Mouse (Mus musculus): Measurements from ENCODE around the gene Sohlh1. TPM values are rescaled to one million over a fixed set of nuclear protein-coding genes. Genes with fewer than 3 reads are reported as not detected.
"Not testable (repeated sequence)": the region's sequence is repeated elsewhere in the genome, so short reads cannot be mapped to it uniquely, and the experiment has no call there.

Gene Sohlh1
- polyA plus RNA-seq, 1 experiment = not detected

- no peak for TF ChIP-seq POLR2A (IDR thresholded peaks at IDR 0.05; ENCODE audit: low read depth, low read length)
- TF ChIP-seq CTCF (IDR thresholded peaks at IDR 0.05; ENCODE audit: borderline replicate concordance, insufficient read depth, low read length) = no peak
- Histone ChIP-seq H3K27ac (ENCODE audit: insufficient read depth, low read length) (no peak overlapping the region), H3K4me1 (ENCODE audit: control insufficient read depth, insufficient read depth, low read length) (no peaks in the 10 kb centered on the region), H3K4me3 (ENCODE audit: insufficient read depth, low read length) (no peak overlapping the region)
Observed at GRCm38 (mm10) chr2:25846516-25846915, 532 bp downstream of the Sohlh1 start.

- no peak overlapping the region for H3K4me3 ChIP-seq (ENCODE audit: insufficient read depth, low read length)
- H3K27ac ChIP-seq (ENCODE audit: insufficient read depth, low read length) = no peak overlapping the region
- H3K4me1 ChIP-seq (ENCODE audit: control insufficient read depth, insufficient read depth, low read length) = no peaks in the 10 kb centered on the region
- TF ChIP-seq POLR2A (IDR thresholded peaks at IDR 0.05; ENCODE audit: low read depth, low read length) (no peak), CTCF (IDR thresholded peaks at IDR 0.05; ENCODE audit: borderline replicate concordance, insufficient read depth, low read length) (no peak)
Observed at GRCm38 (mm10) chr2:25844097-25844496, 3.0 kb downstream of the Sohlh1 start.

GRCm38 (mm10) chr2:25842758-25843157, 4.3 kb downstream of the Sohlh1 start:
- no peak for TF ChIP-seq POLR2A (IDR thresholded peaks at IDR 0.05; ENCODE audit: low read depth, low read length)
- TF ChIP-seq CTCF (IDR thresholded peaks at IDR 0.05; ENCODE audit: borderline replicate concordance, insufficient read depth, low read length) = no peak
- Histone ChIP-seq H3K27ac (ENCODE audit: insufficient read depth, low read length) (no peak overlapping the region), H3K4me1 (ENCODE audit: control insufficient read depth, insufficient read depth, low read length) (no peaks in the 10 kb centered on the region), H3K4me3 (ENCODE audit: insufficient read depth, low read length) (no peak overlapping the region)

- Histone ChIP-seq H3K4me1 (ENCODE audit: control insufficient read depth, insufficient read depth, low read length) (no peaks in the 10 kb centered on the region), H3K27ac (ENCODE audit: insufficient read depth, low read length) (no peak overlapping the region), H3K4me3 (ENCODE audit: insufficient read depth, low read length) (no peak overlapping the region)
- TF ChIP-seq POLR2A (IDR thresholded peaks at IDR 0.05; ENCODE audit: low read depth, low read length) = no peak
- TF ChIP-seq CTCF (IDR thresholded peaks at IDR 0.05; ENCODE audit: borderline replicate concordance, insufficient read depth, low read length) = no peak
Observed at GRCm38 (mm10) chr2:25842161-25842560, 4.9 kb downstream of the Sohlh1 start.

GRCm38 (mm10) chr2:25836291-25836690, 10.8 kb downstream of the Sohlh1 start:
- Histone ChIP-seq H3K4me1 (ENCODE audit: control insufficient read depth, insufficient read depth, low read length) (no peaks in the 10 kb centered on the region), H3K4me3 (ENCODE audit: insufficient read depth, low read length) (no peak overlapping the region), H3K27ac (ENCODE audit: insufficient read depth, low read length) (no peak overlapping the region)
- TF ChIP-seq CTCF (IDR thresholded peaks at IDR 0.05; ENCODE audit: borderline replicate concordance, insufficient read depth, low read length) = peak; percentile 77; the same call in 1 of the 2 replicates
- TF ChIP-seq POLR2A (IDR thresholded peaks at IDR 0.05; ENCODE audit: low read depth, low read length) = no peak

GRCm38 (mm10) chr2:25830786-25831185, 16.3 kb downstream of the Sohlh1 start:
- H3K27ac ChIP-seq (ENCODE audit: insufficient read depth, low read length) = no peak overlapping the region
- no peak overlapping the region for H3K4me3 ChIP-seq (ENCODE audit: insufficient read depth, low read length)
- TF ChIP-seq POLR2A (IDR thresholded peaks at IDR 0.05; ENCODE audit: low read depth, low read length) = no peak
- no peak for TF ChIP-seq CTCF (IDR thresholded peaks at IDR 0.05; ENCODE audit: borderline replicate concordance, insufficient read depth, low read length)
- H3K4me1 ChIP-seq (ENCODE audit: control insufficient read depth, insufficient read depth, low read length) = no peaks in the 10 kb centered on the region

- no peak overlapping the region for H3K27ac ChIP-seq (ENCODE audit: insufficient read depth, low read length)
- no peaks in the 10 kb centered on the region for H3K4me1 ChIP-seq (ENCODE audit: control insufficient read depth, insufficient read depth, low read length)
- no peak for TF ChIP-seq POLR2A (IDR thresholded peaks at IDR 0.05; ENCODE audit: low read depth, low read length)
- no peak for TF ChIP-seq CTCF (IDR thresholded peaks at IDR 0.05; ENCODE audit: borderline replicate concordance, insufficient read depth, low read length)
- H3K4me3 ChIP-seq (ENCODE audit: insufficient read depth, low read length) = no peak overlapping the region
Observed at GRCm38 (mm10) chr2:25828344-25828947, 18.6 kb downstream of the Sohlh1 start.

GRCm38 (mm10) chr2:25824751-25825150, 22.3 kb downstream of the Sohlh1 start:
- Histone ChIP-seq H3K4me3 (ENCODE audit: insufficient read depth, low read length) (no peak overlapping the region), H3K4me1 (ENCODE audit: control insufficient read depth, insufficient read depth, low read length) (no peaks in the 10 kb centered on the region), H3K27ac (ENCODE audit: insufficient read depth, low read length) (no peak overlapping the region)
- TF ChIP-seq POLR2A (IDR thresholded peaks at IDR 0.05; ENCODE audit: low read depth, low read length) (no peak), CTCF (IDR thresholded peaks at IDR 0.05; ENCODE audit: borderline replicate concordance, insufficient read depth, low read length) (no peak)

- no peak for TF ChIP-seq POLR2A (IDR thresholded peaks at IDR 0.05; ENCODE audit: low read depth, low read length)
- TF ChIP-seq CTCF (IDR thresholded peaks at IDR 0.05; ENCODE audit: borderline replicate concordance, insufficient read depth, low read length) = no peak
- no peaks in the 10 kb centered on the region for H3K4me1 ChIP-seq (ENCODE audit: control insufficient read depth, insufficient read depth, low read length)
- no peak within 1 kb of the TSS for H3K27ac ChIP-seq (ENCODE audit: insufficient read depth, low read length)
- no peak within 1 kb of the TSS for H3K4me3 ChIP-seq (ENCODE audit: insufficient read depth, low read length)
Observed at GRCm38 (mm10) chr2:25822806-25823205, 24.2 kb downstream of the Sohlh1 start, which contains the start of gene Lcn9. Gene Lcn9 (plus strand): TSS chr2:25823153.

GRCm38 (mm10) chr2:25815748-25816147, 31.3 kb downstream of the Sohlh1 start, which contains the start of gene Glt6d1:
Gene Glt6d1 (minus strand): TSS chr2:25815848.
- not testable (repeated sequence) for H3K4me1 ChIP-seq (ENCODE audit: control insufficient read depth, insufficient read depth, low read length); H3K27ac ChIP-seq (ENCODE audit: insufficient read depth, low read length); H3K4me3 ChIP-seq (ENCODE audit: insufficient read depth, low read length)

Measured in embryonic fibroblast, embryonic 13.5 days (primary cell).